Mouse (Mus musculus): ENCODE measurements at regions not wholly inside any gene's neighbourhood (a gene's known extent, or its start where the extent isn't known, plus 50 kb on each side); places are given as distances from the start of the nearest gene placed in this dataset.
A peak's percentile ranks its signal among the peaks of the same experiment; 100 is the strongest.

DNA sequence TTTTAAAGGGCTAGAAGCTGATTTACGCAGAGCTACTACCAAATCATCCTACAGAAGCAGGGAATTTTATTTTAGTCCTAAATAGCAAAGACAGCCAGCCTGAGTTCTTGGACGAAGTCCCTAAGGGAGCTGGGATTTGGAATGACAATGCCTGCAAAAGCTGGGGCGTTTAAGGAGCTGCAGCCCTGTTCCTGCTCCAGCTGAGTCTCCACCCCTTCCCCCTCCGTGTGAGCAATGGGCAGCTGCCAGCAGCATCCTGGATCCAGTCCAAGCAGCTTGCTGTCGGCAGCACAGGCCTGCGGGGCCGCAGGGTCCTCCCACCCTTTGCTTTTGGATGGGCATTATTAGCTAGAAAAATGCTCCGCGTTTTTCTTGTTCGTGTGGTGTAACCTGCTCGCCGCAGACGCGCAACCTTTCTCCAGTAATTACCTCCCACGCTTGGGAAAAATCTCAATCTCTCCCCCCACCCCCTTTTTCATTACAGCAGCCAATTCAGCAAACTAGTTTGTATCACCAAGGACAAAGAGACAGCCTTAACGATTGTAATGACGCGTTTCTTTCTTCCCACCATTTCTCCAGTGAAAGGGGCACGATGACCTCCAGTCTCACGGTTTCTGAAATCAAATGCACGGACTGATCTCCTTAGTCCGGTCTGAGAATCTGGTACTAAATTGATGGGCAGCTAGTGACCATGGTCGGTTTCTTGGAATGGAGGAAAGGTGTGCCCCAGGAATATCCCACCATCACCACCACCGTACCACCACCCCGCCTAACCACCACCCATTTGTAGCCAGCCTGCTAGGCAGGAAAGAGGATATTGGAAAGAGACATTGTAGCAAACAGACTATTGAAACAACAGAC, 78.5 kb upstream of the Med14 start:
- peak; percentile 61 for ATAC-seq (ENCODE audit: insufficient number of reproducible peaks, low FRiP score, low TSS enrichment)

DNA sequence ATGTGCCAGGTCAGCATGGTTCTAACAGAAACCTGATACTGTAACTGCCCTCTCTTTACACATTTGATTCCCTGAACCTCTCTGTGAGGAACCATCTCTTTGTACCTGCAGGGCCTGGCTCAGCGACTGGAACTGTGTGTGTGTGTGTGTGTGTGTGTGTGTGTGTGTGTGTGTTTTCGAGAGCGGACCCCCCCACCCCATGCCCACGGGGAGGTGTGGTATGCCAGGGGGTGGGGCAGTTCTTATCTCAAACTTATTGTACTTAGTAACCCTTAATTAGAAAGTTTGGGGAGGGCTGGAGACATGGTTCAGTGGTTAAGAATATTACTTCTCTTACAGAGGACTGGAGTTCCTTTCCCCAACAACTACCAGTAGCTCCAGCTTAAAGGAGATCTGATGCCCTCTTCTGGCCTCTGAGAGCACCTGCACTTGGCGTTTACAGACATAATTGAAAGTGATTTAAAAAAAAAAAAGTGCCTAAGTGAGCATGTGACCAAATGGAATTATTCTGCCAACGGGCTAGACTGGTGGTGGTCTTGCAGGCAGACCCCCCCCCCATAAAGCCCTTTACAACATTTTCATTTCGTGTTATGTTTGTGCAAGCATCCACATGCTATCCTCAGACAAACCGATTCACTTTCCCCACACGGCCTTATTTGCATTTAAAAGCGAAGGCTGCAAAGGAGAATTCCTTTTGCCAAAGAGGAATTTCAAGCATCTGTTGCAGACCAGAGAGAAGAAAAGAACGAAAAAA, 77.7 kb upstream of the Med14 start:
- ATAC-seq (ENCODE audit: insufficient number of reproducible peaks, low FRiP score, low TSS enrichment), result peak; percentile 75

DNA sequence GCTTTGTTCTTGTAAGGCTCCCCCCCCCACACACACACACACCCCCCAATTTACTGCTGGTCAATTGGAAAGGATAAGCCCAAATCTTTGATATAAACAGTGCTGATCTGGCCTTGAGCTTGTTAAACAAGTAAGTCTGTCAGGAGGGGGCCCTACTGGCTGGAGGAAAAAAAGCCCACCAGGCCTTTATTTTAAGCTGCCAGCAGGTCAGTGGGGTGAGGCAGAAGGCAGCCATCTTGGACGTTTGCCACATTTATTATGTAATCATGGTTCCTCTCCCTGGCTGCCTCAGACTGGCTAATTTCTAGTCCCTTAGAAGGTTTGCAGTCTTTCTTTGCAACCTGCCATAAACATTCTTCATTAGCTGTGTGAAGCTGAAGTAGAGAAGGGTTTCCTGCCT, 75.9 kb upstream of the Med14 start:
- ATAC-seq (ENCODE audit: insufficient number of reproducible peaks, low FRiP score, low TSS enrichment), result no peak

DNA sequence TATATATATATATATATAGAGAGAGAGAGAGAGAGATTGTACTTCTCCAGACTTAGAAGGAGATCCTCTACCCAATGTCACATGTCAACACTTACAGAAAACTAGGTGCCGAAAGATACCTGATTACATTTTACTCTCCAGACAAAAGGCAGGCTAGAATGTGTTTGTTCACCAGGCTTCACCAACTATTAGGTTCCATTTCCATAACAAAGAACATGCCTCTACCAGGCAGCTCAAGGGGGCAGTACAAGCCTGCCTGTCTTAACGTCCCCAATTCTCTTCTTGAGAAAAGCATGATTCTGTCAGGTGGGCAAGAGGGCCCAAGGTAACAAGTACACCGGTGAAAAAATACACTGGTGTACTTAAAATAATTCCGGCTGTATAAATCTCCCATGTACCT, 72.8 kb upstream of the Med14 start:
- ATAC-seq (ENCODE audit: insufficient number of reproducible peaks, low FRiP score, low TSS enrichment), result no peak

DNA sequence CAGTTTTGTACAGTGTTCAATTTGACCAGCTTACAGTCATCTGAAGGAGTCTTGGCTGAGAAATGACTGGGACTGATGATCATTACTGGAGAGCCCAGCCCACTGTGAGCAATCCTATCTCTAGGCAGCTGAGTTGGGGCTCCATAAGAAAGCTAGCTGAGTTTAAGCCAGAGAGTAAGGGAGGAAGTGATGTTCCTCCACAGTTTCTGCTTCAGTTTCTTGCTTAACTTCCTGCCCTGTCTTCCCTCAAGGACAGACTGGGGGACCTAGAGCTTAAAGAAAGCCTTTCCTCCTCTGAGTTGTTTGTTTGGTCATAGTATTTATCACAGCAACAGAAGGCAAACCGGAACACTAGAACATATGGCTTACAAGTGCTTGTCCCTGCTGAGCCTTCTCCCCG, 70.8 kb upstream of the Med14 start:
- no peak for ATAC-seq (ENCODE audit: insufficient number of reproducible peaks, low FRiP score, low TSS enrichment)

DNA sequence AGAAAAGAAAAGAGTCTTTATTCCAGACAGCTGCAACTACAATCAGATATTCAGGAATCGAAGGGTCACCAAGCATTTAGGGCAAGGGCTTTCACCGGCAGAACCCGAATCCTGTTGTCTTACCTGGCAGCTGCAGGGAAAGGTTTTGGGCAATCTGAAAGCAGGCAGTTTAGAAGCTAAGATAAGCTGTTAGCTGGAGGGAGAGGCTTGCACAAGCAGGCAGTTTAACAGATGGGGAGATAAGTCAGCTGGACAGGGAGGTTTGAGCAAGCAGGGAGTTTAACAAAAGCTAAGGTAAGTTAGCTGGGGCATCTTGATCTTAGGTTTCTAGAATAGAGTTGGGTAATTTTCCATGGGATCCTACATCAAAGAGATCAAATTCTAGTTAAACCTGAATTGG, 67.3 kb upstream of the Med14 start:
- ATAC-seq (ENCODE audit: insufficient number of reproducible peaks, low FRiP score, low TSS enrichment), result no peak

DNA sequence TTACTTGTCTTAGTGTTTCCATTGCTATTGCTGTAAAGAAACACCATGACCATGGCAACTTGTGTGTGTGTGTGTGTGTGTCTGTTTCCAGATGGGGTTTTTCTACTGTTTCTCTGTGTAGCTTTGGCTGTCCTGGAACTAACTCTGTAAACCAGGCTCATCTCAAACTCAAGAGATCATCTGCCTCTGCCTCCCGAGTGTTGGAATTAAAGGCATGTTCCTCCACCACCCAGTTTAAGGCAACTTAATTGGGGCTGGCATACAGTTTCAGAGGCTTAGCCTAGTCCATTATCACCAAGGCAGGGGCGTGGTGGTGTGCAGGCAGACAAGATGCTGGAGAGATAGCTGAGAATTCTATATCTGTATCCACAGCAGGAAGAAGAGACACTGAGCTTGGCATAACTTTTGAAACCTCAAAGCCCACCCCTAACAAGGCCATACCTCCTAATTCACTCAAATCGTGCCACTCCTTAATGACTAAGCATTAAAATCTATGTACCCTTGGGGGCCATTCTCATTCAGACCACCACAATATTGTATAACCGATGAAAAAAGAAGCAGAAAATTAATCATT, 65.5 kb upstream of the Med14 start:
- ATAC-seq (ENCODE audit: insufficient number of reproducible peaks, low FRiP score, low TSS enrichment), result no peak

DNA sequence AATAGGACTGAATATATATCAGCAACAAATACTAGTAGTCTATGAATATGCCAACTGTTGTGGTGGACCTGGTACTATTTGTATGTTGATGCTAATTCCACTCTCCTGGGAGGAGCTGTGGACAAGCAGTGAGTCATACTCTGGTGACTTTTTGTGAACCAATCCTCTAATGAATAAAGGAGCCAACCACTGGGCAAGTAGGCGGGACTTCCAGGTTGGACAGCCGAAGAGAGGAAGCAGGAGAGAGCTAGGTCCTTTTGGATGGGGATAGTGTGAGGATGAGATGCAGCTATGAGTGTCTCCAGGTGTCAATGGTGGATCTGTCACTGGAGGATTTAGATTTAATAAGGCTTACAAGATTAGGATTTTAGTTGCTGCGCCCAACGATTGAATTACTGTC, 64.8 kb upstream of the Med14 start:
- no peak for ATAC-seq (ENCODE audit: insufficient number of reproducible peaks, low FRiP score, low TSS enrichment)

DNA sequence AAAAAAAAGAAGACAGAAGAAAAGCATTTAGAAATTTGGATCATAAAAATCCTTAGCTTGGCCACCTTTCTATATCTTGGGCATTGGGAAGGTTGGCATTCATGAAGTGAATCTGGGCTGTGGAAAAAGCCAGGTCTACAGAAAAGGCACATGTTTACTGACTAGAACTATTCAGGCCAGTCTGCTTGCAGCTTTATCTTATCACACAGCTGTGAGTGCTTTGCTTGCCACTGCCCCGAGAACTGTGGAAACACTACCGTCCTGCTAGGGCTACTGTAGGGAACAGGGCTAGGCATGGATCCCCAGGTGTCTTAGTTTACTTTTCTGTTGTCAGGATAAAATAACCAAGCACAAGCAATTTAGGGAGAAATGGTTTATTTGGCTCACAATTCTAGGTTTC, 63.4 kb upstream of the Med14 start:
- ATAC-seq (ENCODE audit: insufficient number of reproducible peaks, low FRiP score, low TSS enrichment), result no peak

DNA sequence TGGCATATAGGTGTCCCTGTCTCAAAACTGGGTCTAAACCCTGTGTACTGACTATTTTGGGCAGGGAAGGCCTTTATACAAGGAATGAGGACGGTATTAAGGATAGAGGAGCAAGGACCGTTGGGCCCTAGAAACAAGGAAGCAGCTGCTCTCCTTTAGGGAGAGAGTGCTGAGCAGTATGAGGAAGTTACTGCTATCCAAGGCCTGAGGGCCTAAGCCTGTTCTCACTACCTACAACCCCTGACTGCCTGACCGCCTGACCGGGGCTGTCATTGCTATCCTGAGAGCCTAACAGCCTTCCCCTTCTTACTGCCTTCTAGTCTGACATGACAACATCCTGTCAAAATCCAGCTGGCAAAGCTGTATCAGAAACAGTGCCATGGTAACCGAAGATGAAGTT, 62.6 kb upstream of the Med14 start:
- no peak for ATAC-seq (ENCODE audit: insufficient number of reproducible peaks, low FRiP score, low TSS enrichment)

DNA sequence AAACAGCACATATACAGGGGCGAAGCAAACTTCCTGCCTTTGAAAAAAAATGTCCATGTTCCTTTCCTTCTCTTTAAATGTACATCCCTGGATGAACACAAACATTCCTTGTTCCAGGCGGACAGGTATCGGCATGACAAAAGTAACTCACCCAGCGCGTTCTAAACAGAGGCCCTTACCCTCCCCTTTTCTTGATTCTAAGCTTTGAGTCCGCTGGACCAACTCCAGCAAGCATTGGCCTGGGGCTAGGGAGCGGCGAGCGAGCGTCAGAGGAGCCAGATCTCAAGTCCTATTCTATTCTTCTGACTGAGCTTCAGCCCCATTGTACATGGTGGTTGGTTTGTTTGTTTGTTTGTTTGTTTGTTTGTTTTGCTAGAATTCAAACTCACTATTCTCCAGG, 60.9 kb upstream of the Med14 start:
- ATAC-seq (ENCODE audit: insufficient number of reproducible peaks, low FRiP score, low TSS enrichment), result no peak

DNA sequence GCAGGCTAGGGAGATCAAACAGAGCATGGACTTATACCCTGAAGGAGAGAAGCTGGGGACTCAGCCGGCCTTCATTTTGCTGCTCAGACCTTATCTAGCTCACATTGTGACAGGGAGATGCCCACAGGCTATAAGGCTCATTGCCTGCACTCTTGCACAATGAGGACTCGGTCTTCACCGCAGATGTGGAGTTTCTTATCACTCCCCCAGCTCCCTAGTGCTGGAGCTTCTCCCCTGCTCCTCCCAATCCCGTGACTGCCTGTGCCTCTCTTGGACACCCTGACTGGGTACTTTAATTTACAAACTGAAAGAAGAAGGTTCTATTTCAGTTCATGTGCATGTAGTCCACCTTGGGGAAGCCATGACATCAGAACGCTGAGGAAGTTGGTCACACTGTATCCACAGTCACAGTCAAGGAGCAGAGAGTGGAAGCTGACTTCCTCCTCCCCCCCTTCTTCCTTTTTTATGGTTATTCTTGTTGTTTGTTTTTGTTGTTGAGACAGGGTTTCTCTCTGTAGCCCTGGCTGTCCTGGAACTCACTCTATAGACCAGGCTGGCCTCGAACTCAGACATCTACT, 51.3 kb upstream of the Med14 start:
- no peak for ATAC-seq (ENCODE audit: insufficient number of reproducible peaks, low FRiP score, low TSS enrichment)
